15 mouse cellular contexts compared by ENCODE assay signal in genomic region chr2:163310163-163310688, GRCm38 (mm10).
DNase-seq lines count a peak whose midpoint lies in the region; ATAC-seq and TF ChIP-seq lines count a peak whose summit lies in the region.
"Had no signal": no experiment of that assay in that cellular context is flagged by ENCODE, and none has a peak within 500 bp of the region (broad histone marks: within the 10 kb centered on the region; RNA-seq: fewer than 3 reads in every experiment).

No protein-coding gene starts in this region.

- TF ChIP-seq CTCF in kidney, postnatal 0 days (IDR thresholded peaks at IDR 0.05; ENCODE audit: low read depth): peak; percentile 22; the same call in 1 of the 2 replicates
- peak; percentile 29; the same call in 1 of the 2 replicates for TF ChIP-seq CTCF in brain, embryonic 14.5 days (IDR thresholded peaks at IDR 0.05; ENCODE audit: borderline replicate concordance, extremely low read depth, insufficient read depth, insufficient read length)

- TF ChIP-seq POLR2A in brain, embryonic 14.5 days (IDR thresholded peaks at IDR 0.05; ENCODE audit: borderline replicate concordance, extremely low read depth, insufficient read depth, insufficient read length, poor library complexity, severe bottlenecking): no peak

- 75% methylated on average over 11 of the region's 11 CpGs for WGBS in kidney, postnatal 0 days
- 83% methylated on average over 11 of the region's 11 CpGs for WGBS in forebrain, embryonic 10.5 days

- no peak overlapping the region for H3K4me2 ChIP-seq in kidney, postnatal 0 days (ENCODE audit: low read length)
- H3K4me2 ChIP-seq: forebrain, embryonic 12.5 days had no signal

- no peak for DNase-seq in kidney, postnatal 0 days (ENCODE audit: low spot score)
- DNase-seq in kidney, adult 11 months: no peak
- DNase-seq in retina, postnatal 1 day: peak; percentile 49
- DNase-seq in retina, embryonic 14.5 days (ENCODE audit: low spot score): no peak
- DNase-seq in brain, embryonic 14.5 days (ENCODE audit: low read depth): no peak
- DNase-seq in thymus, postnatal 4 days: peak; percentile 52
- DNase-seq in forebrain, embryonic 10.5 days (ENCODE audit: extremely low spot score, low spot score): no peak
- DNase-seq: adrenal gland, adult 2 months; gastrocnemius, postnatal 14 days; kidney, postnatal 36 days; lung, postnatal 14 days had no signal

- no peak overlapping the region for H3K27ac ChIP-seq in kidney, postnatal 0 days
- H3K27ac ChIP-seq in forebrain, embryonic 10.5 days: no peak overlapping the region
- H3K27ac ChIP-seq: forebrain, embryonic 12.5 days; heart, embryonic 10.5 days had no signal

- H3K4me1 ChIP-seq in kidney, postnatal 0 days (replicated peaks; ENCODE audit: insufficient read depth, low read length): no peaks in the 10 kb centered on the region
- no peaks in the 10 kb centered on the region for H3K4me1 ChIP-seq in forebrain, embryonic 10.5 days
- H3K4me1 ChIP-seq: forebrain, embryonic 12.5 days had no signal

- H3K4me3 ChIP-seq in kidney, postnatal 0 days (replicated peaks; ENCODE audit: low read depth, low read length): no peak overlapping the region
- H3K4me3 ChIP-seq in forebrain, embryonic 10.5 days: no peak overlapping the region
- H3K4me3 ChIP-seq: forebrain, embryonic 12.5 days; heart, embryonic 10.5 days had no signal

- no peaks in the 10 kb centered on the region for H3K9me3 ChIP-seq in kidney, postnatal 0 days (replicated peaks; ENCODE audit: low read length)
- no peaks in the 10 kb centered on the region for H3K9me3 ChIP-seq in forebrain, embryonic 10.5 days
- H3K9me3 ChIP-seq: forebrain, embryonic 12.5 days; heart, embryonic 10.5 days had no signal

- H3K27me3 ChIP-seq in kidney, postnatal 0 days (ENCODE audit: insufficient read depth, low read length): no peaks in the 10 kb centered on the region
- no peaks in the 10 kb centered on the region for H3K27me3 ChIP-seq in forebrain, embryonic 10.5 days (ENCODE audit: poor library complexity, severe bottlenecking)
- H3K27me3 ChIP-seq: forebrain, embryonic 12.5 days had no signal

- H3K9ac ChIP-seq in kidney, postnatal 0 days (ENCODE audit: low read depth, low read length): no peak overlapping the region
- H3K9ac ChIP-seq: forebrain, embryonic 12.5 days had no signal

- ATAC-seq in kidney, postnatal 0 days (replicated peaks; ENCODE audit: low FRiP score, low read depth): no peak
- ATAC-seq: CD4-positive, CD25-positive, alpha-beta regulatory T cell, adult 4 months; Patski had no signal

- no peaks in the 10 kb centered on the region for H3K36me3 ChIP-seq in kidney, postnatal 0 days (ENCODE audit: insufficient read depth, low read length)
- peaks cover 12% of the 10 kb centered on the region; the same call in 1 of the 2 replicates for H3K36me3 ChIP-seq in forebrain, embryonic 10.5 days (replicated peaks)
- H3K36me3 ChIP-seq: forebrain, embryonic 12.5 days; heart, embryonic 10.5 days had no signal

Comparison
In these comparisons a context has a peak if more than half of its experiments do, and no peak if none do; other contexts are left out.
1. DNase-seq: peak in retina, postnatal 1 day (single experiment) and thymus, postnatal 4 days (single experiment); none in kidney, postnatal 0 days (single experiment), kidney, adult 11 months (single experiment), retina, embryonic 14.5 days (single experiment), brain, embryonic 14.5 days (single experiment) and forebrain, embryonic 10.5 days (single experiment).